Mouse (Mus musculus): ENCODE measurements around the gene Magi2.

GRCm38 (mm10) chr5:20256933-20257332 lies 1030.1 kb downstream of the Magi2 start:
- no peak for TF ChIP-seq EP300 (IDR thresholded peaks at IDR 0.05)
- no peak for TF ChIP-seq CTCF (IDR thresholded peaks at IDR 0.05)

All from lung, postnatal 0 days (tissue).